Mouse (Mus musculus) CD4-positive helper T cell, adult 2 months (primary cell): ENCODE measurements around the gene Gabbr2.

Source experiments
- DNase-seq: peaks from one replicate; pipeline ENCODE4 v3.0.0-alpha.2; 2012; ENCODE audit warnings: low read depth, missing footprints, low spot score

The Gabbr2 gene

GRCm38 (mm10) chr4:46866070-46866469, 125.6 kb downstream of the Gabbr2 start:
- no peak for DNase-seq

GRCm38 (mm10) chr4:46863721-46864120, 128.0 kb downstream of the Gabbr2 start:
- DNase-seq: no peak

GRCm38 (mm10) chr4:46862677-46863076, 129.0 kb downstream of the Gabbr2 start:
- DNase-seq: no peak

- DNase-seq: no peak
These were observed 131.1 kb downstream of the Gabbr2 start for GRCm38 (mm10) chr4:46860586-46860985.

GRCm38 (mm10) chr4:46858899-46859298, 132.8 kb downstream of the Gabbr2 start:
- no peak for DNase-seq

- DNase-seq: no peak
These were observed 135.5 kb downstream of the Gabbr2 start for GRCm38 (mm10) chr4:46856145-46856544.

GRCm38 (mm10) chr4:46854686-46855385, 136.8 kb downstream of the Gabbr2 start:
- no peak for DNase-seq

- no peak for DNase-seq
These were observed 137.7 kb downstream of the Gabbr2 start for GRCm38 (mm10) chr4:46853852-46854460.

GRCm38 (mm10) chr4:46847745-46848144, 143.9 kb downstream of the Gabbr2 start:
- no peak for DNase-seq

GRCm38 (mm10) chr4:46846396-46846795, 145.3 kb downstream of the Gabbr2 start:
- no peak for DNase-seq

- no peak for DNase-seq
These were observed 146.6 kb downstream of the Gabbr2 start for GRCm38 (mm10) chr4:46844982-46845643.

GRCm38 (mm10) chr4:46844567-46844966, 147.1 kb downstream of the Gabbr2 start:
- DNase-seq: no peak

GRCm38 (mm10) chr4:46842596-46842995, 149.1 kb downstream of the Gabbr2 start:
- no peak for DNase-seq

- DNase-seq: no peak
These were observed 151.5 kb downstream of the Gabbr2 start for GRCm38 (mm10) chr4:46840146-46840545.

- DNase-seq: no peak
These were observed 154.3 kb downstream of the Gabbr2 start for GRCm38 (mm10) chr4:46837362-46837761.

- DNase-seq: no peak
These were observed 155.6 kb downstream of the Gabbr2 start for GRCm38 (mm10) chr4:46836065-46836464.

- no peak for DNase-seq
These were observed 156.6 kb downstream of the Gabbr2 start for GRCm38 (mm10) chr4:46835064-46835463.

- no peak for DNase-seq
These were observed 158.7 kb downstream of the Gabbr2 start for GRCm38 (mm10) chr4:46832834-46833544.

GRCm38 (mm10) chr4:46829656-46830055, 162.0 kb downstream of the Gabbr2 start:
- no peak for DNase-seq

GRCm38 (mm10) chr4:46828141-46828571, 163.5 kb downstream of the Gabbr2 start:
- no peak for DNase-seq

- no peak for DNase-seq
These were observed 164.2 kb downstream of the Gabbr2 start for GRCm38 (mm10) chr4:46827471-46827870.
